Mouse (Mus musculus) frontal cortex, postnatal 10 days (tissue): Measurements from ENCODE around the gene Ddx18.

Experiments used
- DNase-seq, 2 experiments: peaks; one replicate each; pipeline ENCODE4 v3.0.0; 2022; ENCODE audit warnings: low spot score in 2 of 2, mixed read lengths in 1 of 2

Ddx18 gene

GRCm38 (mm10) chr1:121567521-121568489 is at the start of gene Ddx18:
Gene Ddx18 (minus strand): TSS chr1:121567989.
- peak; percentile 88 to 95 for DNase-seq

- no peak for DNase-seq
These were observed 40.2 kb upstream of the Ddx18 start for GRCm38 (mm10) chr1:121608000-121608399.

- DNase-seq, result peak in 1 of 2 experiments; percentile 14
These were observed 37.3 kb upstream of the Ddx18 start for GRCm38 (mm10) chr1:121605118-121605517.

- DNase-seq, result no peak
These were observed 34.1 kb upstream of the Ddx18 start for GRCm38 (mm10) chr1:121601893-121602292.

GRCm38 (mm10) chr1:121601084-121601483 is 33.3 kb upstream of the Ddx18 start:
- DNase-seq, result no peak

GRCm38 (mm10) chr1:121598421-121598820 is 30.6 kb upstream of the Ddx18 start:
- DNase-seq, result no peak

- no peak for DNase-seq
These were observed 29.3 kb upstream of the Ddx18 start for GRCm38 (mm10) chr1:121596951-121597625.

- DNase-seq, result no peak
These were observed 17.0 kb upstream of the Ddx18 start for GRCm38 (mm10) chr1:121584838-121585237.

- no peak for DNase-seq
These were observed 13.5 kb upstream of the Ddx18 start for GRCm38 (mm10) chr1:121581133-121581855.

GRCm38 (mm10) chr1:121577491-121577890 is 9.7 kb upstream of the Ddx18 start:
- DNase-seq, result no peak

- DNase-seq, result no peak
These were observed 2.7 kb upstream of the Ddx18 start for GRCm38 (mm10) chr1:121570522-121570921.

- no peak for DNase-seq
These were observed 9.9 kb downstream of the Ddx18 start for GRCm38 (mm10) chr1:121557861-121558260.

GRCm38 (mm10) chr1:121551457-121551835 is 16.3 kb downstream of the Ddx18 start:
- DNase-seq, result no peak

- no peak for DNase-seq
These were observed 16.9 kb downstream of the Ddx18 start for GRCm38 (mm10) chr1:121550801-121551456.

- DNase-seq, result no peak
These were observed 18.3 kb downstream of the Ddx18 start for GRCm38 (mm10) chr1:121549456-121549855.

GRCm38 (mm10) chr1:121548667-121549066 is 19.1 kb downstream of the Ddx18 start:
- DNase-seq, result no peak

- DNase-seq, result peak in 1 of 2 experiments; percentile 16
These were observed 20.9 kb downstream of the Ddx18 start for GRCm38 (mm10) chr1:121546844-121547243.

GRCm38 (mm10) chr1:121540361-121540760 is 27.4 kb downstream of the Ddx18 start:
- no peak for DNase-seq

- DNase-seq, result no peak
These were observed 36.4 kb downstream of the Ddx18 start for GRCm38 (mm10) chr1:121531439-121531838.

- no peak for DNase-seq
These were observed 38.5 kb downstream of the Ddx18 start for GRCm38 (mm10) chr1:121529286-121529685.

- DNase-seq, result peak; percentile 15 to 24
These were observed 39.4 kb downstream of the Ddx18 start, which contains the start of gene Htr5b for GRCm38 (mm10) chr1:121528399-121528720. Gene Htr5b (minus strand): TSS chr1:121528465.
